Mouse (Mus musculus): ENCODE data around the gene Il13ra2. TPM values are rescaled to one million over a fixed set of nuclear protein-coding genes. Genes with fewer than 3 reads are reported as not detected.
"Not testable (repeated sequence)": the region's sequence is repeated elsewhere in the genome, so short reads cannot be mapped to it uniquely, and the experiment has no call there.

Il13ra2 gene
- not detected in 2 replicates for polyA plus RNA-seq (2015; fragmentation: Nextera tagmentation; extraction: Ambion mirVana)

DNA sequence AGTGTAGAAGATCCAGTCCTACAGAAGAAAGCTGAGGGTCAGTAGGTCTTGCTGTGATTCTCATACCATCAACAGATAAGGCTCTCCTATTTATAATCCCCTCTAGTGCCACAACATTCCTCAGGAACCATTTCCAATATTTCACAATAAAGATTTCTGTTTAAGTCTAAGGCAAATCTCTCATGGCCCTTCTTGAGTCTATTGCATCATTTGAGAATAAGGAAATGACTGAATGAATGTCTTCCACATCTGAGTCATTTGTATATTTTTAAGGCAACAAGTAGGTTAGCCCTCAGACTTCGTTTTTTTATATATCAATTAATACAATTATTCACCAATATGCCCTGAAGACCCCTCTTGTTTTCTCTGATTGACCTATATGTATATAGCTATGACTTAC lies at the start of gene Il13ra2:
Gene Il13ra2 (minus strand): TSS at position 64 of the 400 bp plus-strand sequence.
- H3K4me3 ChIP-seq (ENCODE audit: low read length): no peak within 1 kb of the TSS
- no peak within 1 kb of the TSS for H3K27ac ChIP-seq (ENCODE audit: low read length)
- H3K4me2 ChIP-seq (ENCODE audit: low read depth, low read length): no peak within 1 kb of the TSS
- no peak within 1 kb of the TSS for H3K9ac ChIP-seq (ENCODE audit: low read depth, low read length)
- WGBS: 57% methylated on average over 1 of the region's 1 CpGs
- H3K36me3 ChIP-seq (ENCODE audit: control insufficient read depth, insufficient read depth, low read length): no peaks in the 10 kb centered on the region
- H3K27me3 ChIP-seq (replicated peaks; ENCODE audit: control insufficient read depth, insufficient read depth, low read length): no peaks in the 10 kb centered on the region
- H3K9me3 ChIP-seq (ENCODE audit: control insufficient read depth, low read length): no peaks in the 10 kb centered on the region
- no peaks in the 10 kb centered on the region for H3K4me1 ChIP-seq (ENCODE audit: control insufficient read depth, insufficient read depth, low read length)
- ATAC-seq: no peak

- not testable (repeated sequence) for H3K36me3 ChIP-seq (ENCODE audit: control insufficient read depth, insufficient read depth, low read length); H3K27me3 ChIP-seq (replicated peaks; ENCODE audit: control insufficient read depth, insufficient read depth, low read length); H3K4me3 ChIP-seq (ENCODE audit: low read length); H3K27ac ChIP-seq (ENCODE audit: low read length); H3K9ac ChIP-seq (ENCODE audit: low read depth, low read length); H3K4me1 ChIP-seq (ENCODE audit: control insufficient read depth, insufficient read depth, low read length); H3K4me2 ChIP-seq (ENCODE audit: low read depth, low read length); ATAC-seq; H3K9me3 ChIP-seq (ENCODE audit: control insufficient read depth, low read length)
- WGBS: 87% methylated on average over 1 of the region's 1 CpGs
These were observed 24.6 kb upstream of the Il13ra2 start, which contains the start of gene Vmn1r239-ps for GRCm38 (mm10) chrX:147453610-147454009. Gene Vmn1r239-ps, minus strand, starts transcription at chrX:147453710.

DNA sequence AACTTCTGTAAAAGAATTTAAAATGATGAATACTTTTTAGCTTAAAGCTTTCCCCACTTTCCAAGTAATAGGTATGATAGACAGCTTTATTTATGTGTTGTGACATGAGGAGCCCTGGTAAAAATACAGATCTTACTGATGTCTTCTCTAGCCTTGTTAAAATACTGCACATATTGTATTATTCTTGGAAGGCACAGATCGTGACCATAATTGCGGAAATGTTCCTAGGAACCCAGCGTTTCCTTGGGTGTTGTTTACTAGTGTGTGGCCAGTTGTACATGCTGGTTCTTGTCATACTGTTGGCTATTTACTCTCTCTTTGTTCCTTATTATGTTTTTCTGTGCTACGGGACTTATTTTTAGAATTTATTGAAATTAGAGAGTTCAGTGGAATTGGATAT lies 14.4 kb upstream of the Il13ra2 start:
- no peaks in the 10 kb centered on the region for H3K9me3 ChIP-seq (ENCODE audit: control insufficient read depth, low read length)
- no peaks in the 10 kb centered on the region for H3K4me1 ChIP-seq (ENCODE audit: control insufficient read depth, insufficient read depth, low read length)
- no peak for ATAC-seq
- H3K27me3 ChIP-seq (replicated peaks; ENCODE audit: control insufficient read depth, insufficient read depth, low read length): no peaks in the 10 kb centered on the region
- H3K4me2 ChIP-seq (ENCODE audit: low read depth, low read length): no peak overlapping the region
- H3K4me3 ChIP-seq (ENCODE audit: low read length): no peak overlapping the region
- no peak overlapping the region for H3K27ac ChIP-seq (ENCODE audit: low read length)
- no peak overlapping the region for H3K9ac ChIP-seq (ENCODE audit: low read depth, low read length)
- H3K36me3 ChIP-seq (ENCODE audit: control insufficient read depth, insufficient read depth, low read length): no peaks in the 10 kb centered on the region
- 77% methylated on average over 4 of the region's 4 CpGs for WGBS

DNA sequence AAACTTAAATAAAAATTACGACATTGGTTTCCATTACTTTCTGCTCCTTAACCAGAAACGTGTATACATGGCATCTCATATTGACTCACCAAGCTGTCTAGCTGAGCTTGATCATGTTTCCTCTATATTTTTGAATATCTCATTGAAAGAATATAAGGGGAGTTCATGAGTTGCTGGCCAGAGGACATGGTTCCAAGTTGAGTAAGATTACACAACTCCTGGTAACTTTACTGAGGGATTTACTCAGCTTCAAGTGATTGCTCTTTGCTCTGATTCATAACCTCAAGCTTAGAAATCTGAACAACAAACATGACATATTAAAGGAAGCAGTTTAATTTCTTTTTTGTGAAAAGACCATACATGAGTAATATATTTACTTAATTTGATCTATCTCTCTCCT lies 6.4 kb upstream of the Il13ra2 start:
- no peak overlapping the region for H3K4me3 ChIP-seq (ENCODE audit: low read length)
- H3K9ac ChIP-seq (ENCODE audit: low read depth, low read length): no peak overlapping the region
- H3K4me2 ChIP-seq (ENCODE audit: low read depth, low read length): no peak overlapping the region
- no peak for ATAC-seq
- H3K9me3 ChIP-seq (ENCODE audit: control insufficient read depth, low read length): no peaks in the 10 kb centered on the region
- no peaks in the 10 kb centered on the region for H3K4me1 ChIP-seq (ENCODE audit: control insufficient read depth, insufficient read depth, low read length)
- H3K36me3 ChIP-seq (ENCODE audit: control insufficient read depth, insufficient read depth, low read length): no peaks in the 10 kb centered on the region
- WGBS: 76% methylated on average over 2 of the region's 2 CpGs
- no peaks in the 10 kb centered on the region for H3K27me3 ChIP-seq (replicated peaks; ENCODE audit: control insufficient read depth, insufficient read depth, low read length)
- no peak overlapping the region for H3K27ac ChIP-seq (ENCODE audit: low read length)

DNA sequence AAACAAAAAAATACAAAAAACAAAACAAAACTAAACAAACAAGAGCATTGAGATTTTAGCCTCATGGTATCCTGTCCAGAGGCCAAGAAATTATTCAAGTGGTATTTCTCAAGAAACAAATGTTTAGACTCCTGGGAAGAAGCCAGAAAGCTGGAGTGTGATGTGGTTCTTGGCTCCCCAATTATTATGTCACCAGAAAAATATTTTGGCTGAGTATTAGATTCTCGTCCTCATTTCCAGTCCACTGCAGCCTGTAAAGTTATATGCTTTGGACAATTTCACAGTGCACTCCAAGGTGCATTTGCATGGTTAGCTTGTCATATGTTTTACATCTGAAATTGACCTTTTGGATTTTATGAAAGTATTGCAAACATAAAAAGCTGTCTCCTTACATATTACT lies 761 bp upstream of the Il13ra2 start:
- ATAC-seq: peak; percentile 52
- no peak overlapping the region for H3K27ac ChIP-seq (ENCODE audit: low read length)
- no peak overlapping the region for H3K4me3 ChIP-seq (ENCODE audit: low read length)
- H3K27me3 ChIP-seq (replicated peaks; ENCODE audit: control insufficient read depth, insufficient read depth, low read length): no peaks in the 10 kb centered on the region
- no peak overlapping the region for H3K4me2 ChIP-seq (ENCODE audit: low read depth, low read length)
- no peaks in the 10 kb centered on the region for H3K4me1 ChIP-seq (ENCODE audit: control insufficient read depth, insufficient read depth, low read length)
- WGBS: 46% methylated on average over 1 of the region's 1 CpGs
- H3K36me3 ChIP-seq (ENCODE audit: control insufficient read depth, insufficient read depth, low read length): no peaks in the 10 kb centered on the region
- H3K9me3 ChIP-seq (ENCODE audit: control insufficient read depth, low read length): no peaks in the 10 kb centered on the region
- H3K9ac ChIP-seq (ENCODE audit: low read depth, low read length): no peak overlapping the region

DNA sequence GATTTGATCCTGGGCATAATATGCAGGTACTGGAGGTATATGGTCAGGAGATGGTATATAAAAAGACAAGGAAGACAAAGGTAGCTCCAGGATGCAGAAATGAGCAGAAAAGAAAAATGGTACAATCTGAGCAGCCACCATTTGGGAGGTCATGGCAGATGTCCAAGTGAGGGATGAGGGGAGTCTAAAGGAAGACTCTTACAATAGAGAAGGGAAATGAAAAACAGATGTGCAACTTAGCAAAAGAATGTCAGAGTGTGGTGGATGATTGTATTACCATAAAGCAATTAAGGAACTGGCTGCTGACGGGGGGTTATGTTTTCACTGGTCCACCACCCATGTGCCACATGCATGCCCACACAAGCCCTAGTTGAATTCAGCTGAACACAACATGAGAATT lies 35.5 kb downstream of the Il13ra2 start:
- Histone ChIP-seq H3K9ac (ENCODE audit: low read depth, low read length) (no peak overlapping the region), H3K27me3 (replicated peaks; ENCODE audit: control insufficient read depth, insufficient read depth, low read length) (no peaks in the 10 kb centered on the region), H3K27ac (ENCODE audit: low read length) (no peak overlapping the region), H3K36me3 (ENCODE audit: control insufficient read depth, insufficient read depth, low read length) (no peaks in the 10 kb centered on the region), H3K4me1 (ENCODE audit: control insufficient read depth, insufficient read depth, low read length) (no peaks in the 10 kb centered on the region), H3K4me3 (ENCODE audit: low read length) (no peak overlapping the region), H3K4me2 (ENCODE audit: low read depth, low read length) (no peak overlapping the region), H3K9me3 (ENCODE audit: control insufficient read depth, low read length) (no peaks in the 10 kb centered on the region)
- ATAC-seq: no peak
- WGBS: 68% methylated on average over 1 of the region's 1 CpGs

DNA sequence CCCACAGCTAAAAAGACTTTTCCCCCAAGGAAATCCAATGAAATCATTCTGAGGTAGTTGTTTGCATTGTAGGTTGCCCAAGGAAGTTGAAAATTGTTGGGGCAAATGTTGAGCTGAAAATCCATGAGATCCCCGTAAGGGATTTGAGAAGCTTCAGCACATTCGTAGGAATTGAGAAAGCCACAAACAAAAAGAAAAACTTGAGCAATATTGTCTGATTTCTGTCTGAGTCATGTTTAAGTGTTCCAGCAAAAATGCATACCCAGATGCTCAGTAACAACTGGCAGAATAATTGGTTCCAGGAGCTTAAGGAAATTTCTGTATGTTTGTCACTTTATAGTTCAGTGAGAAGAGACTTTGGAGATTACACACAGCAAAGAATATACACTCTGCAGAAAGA lies 79.8 kb downstream of the Il13ra2 start:
- H3K4me1 ChIP-seq (ENCODE audit: control insufficient read depth, insufficient read depth, low read length): no peaks in the 10 kb centered on the region
- no peak overlapping the region for H3K4me3 ChIP-seq (ENCODE audit: low read length)
- H3K4me2 ChIP-seq (ENCODE audit: low read depth, low read length): no peak overlapping the region
- 69% methylated on average over 2 of the region's 2 CpGs for WGBS
- no peak overlapping the region for H3K9ac ChIP-seq (ENCODE audit: low read depth, low read length)
- no peaks in the 10 kb centered on the region for H3K27me3 ChIP-seq (replicated peaks; ENCODE audit: control insufficient read depth, insufficient read depth, low read length)
- no peaks in the 10 kb centered on the region for H3K9me3 ChIP-seq (ENCODE audit: control insufficient read depth, low read length)
- no peaks in the 10 kb centered on the region for H3K36me3 ChIP-seq (ENCODE audit: control insufficient read depth, insufficient read depth, low read length)
- H3K27ac ChIP-seq (ENCODE audit: low read length): no peak overlapping the region
- ATAC-seq: no peak

Other genes starting within 250 kb of the Il13ra2 start
- not detected in 2 replicates for gene Vmn1r239-ps, start 24.5 kb upstream of the Il13ra2 start, polyA plus RNA-seq (2015; fragmentation: Nextera tagmentation; extraction: Ambion mirVana)
- gene Lrch2, start 124.9 kb upstream of the Il13ra2 start, polyA plus RNA-seq (2015; fragmentation: Nextera tagmentation; extraction: Ambion mirVana): 2.3 and 2.7 TPM in 2 replicates

Data from intestine, embryonic 16.5 days (tissue).